Mouse (Mus musculus) retina, embryonic 14.5 days (tissue): ENCODE results near the gene 1700020N01Rik.

Experiments
- DNase-seq: peaks from one replicate; pipeline ENCODE4 v3.0.0-alpha.2; 2015; ENCODE audit warnings: low spot score

1700020N01Rik gene

DNA sequence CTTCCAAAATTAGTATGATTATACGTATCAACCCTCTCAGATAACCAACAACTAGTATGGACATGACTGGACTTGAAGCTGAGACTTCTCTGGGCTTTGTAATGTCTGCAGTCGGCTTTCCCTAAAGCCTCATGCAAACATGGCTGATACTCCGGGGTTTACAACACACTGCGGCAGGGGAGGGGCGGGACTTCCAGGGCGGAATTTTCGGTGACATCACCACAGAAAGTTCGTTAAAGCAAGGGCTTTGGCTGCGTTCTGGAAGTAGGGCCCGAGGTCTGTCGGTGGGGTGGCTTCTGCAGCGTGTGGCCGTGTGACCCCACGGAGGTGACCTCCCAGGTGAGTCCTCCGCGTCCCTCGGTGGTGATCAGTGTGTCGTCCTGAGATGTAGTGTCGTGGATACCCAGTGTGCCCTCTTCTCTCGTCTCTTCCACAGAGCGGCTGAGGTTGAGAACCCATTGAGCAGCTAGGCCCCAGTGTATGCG is at the start of gene 1700020N01Rik:
1700020N01Rik (plus strand) TSS at position 250 of the 485 bp plus-strand sequence.
- DNase-seq, result no peak

- no peak for DNase-seq
Observed at GRCm38 (mm10) chr10:21543576-21544278, 49.2 kb upstream of the 1700020N01Rik start.

- no peak for DNase-seq
Observed at GRCm38 (mm10) chr10:21544721-21545120, 48.2 kb upstream of the 1700020N01Rik start.

GRCm38 (mm10) chr10:21545446-21545845 is 47.5 kb upstream of the 1700020N01Rik start:
- no peak for DNase-seq

GRCm38 (mm10) chr10:21548871-21549505 is 44.0 kb upstream of the 1700020N01Rik start:
- no peak for DNase-seq

DNA sequence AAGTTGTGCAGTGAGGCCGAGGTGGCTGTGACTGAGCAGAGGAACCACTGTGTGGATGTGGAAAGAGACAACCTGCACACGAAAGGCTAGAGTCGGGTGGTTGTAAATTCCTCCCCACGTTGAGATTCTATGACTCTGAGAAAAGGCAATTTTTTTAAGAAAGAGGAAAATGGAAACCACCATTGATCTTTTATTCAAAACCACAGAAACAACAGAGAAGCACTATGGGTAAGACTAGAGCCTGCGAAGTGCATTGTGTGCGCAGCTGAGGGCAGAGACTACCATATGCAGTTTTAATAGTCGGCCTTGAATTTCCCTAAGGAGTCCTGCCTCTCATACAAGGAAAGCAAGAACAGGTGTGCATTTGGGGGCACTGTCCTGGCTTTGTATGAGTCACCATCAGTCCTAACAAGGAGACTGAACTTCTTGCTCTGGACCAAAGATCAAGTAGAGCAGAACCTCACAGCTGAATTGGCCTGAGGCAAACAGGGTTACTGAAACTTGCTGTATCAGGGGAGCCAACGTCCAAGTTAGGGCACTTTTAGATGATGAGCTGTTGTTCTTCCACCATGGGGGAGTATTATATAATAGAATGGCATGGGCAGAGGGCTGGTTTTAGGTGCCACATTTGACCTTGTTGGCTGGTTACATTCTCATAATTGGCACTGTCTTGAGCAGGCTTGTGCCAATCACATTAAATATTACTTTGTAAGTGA is 39.8 kb upstream of the 1700020N01Rik start:
- no peak for DNase-seq

- DNase-seq, result no peak
Observed at GRCm38 (mm10) chr10:21553683-21554035, 39.3 kb upstream of the 1700020N01Rik start.

- DNase-seq, result no peak
Observed at GRCm38 (mm10) chr10:21554896-21555580, 37.9 kb upstream of the 1700020N01Rik start.

GRCm38 (mm10) chr10:21559769-21560168 is 33.2 kb upstream of the 1700020N01Rik start:
- DNase-seq, result no peak

DNA sequence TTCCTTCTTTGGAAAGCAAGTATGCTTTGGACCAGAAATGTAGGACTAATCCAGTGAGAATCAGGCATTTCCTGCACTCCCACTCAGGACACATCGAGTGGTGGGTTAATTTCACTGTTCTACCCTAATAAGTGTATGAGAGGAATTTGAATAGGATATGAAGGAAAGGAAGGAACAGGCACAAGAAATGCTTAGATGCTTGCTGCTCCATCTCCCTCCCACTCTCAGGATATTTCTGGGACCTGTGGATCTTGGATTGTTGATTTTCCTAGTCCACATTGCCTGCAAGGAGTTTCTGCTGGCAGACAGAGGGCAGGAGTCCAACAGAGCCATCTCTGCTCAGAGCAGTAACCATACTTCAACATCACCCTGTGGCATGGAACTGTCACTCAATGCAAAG is 31.8 kb upstream of the 1700020N01Rik start:
- DNase-seq, result no peak

- no peak for DNase-seq
Observed at GRCm38 (mm10) chr10:21563446-21563845, 29.5 kb upstream of the 1700020N01Rik start.

DNA sequence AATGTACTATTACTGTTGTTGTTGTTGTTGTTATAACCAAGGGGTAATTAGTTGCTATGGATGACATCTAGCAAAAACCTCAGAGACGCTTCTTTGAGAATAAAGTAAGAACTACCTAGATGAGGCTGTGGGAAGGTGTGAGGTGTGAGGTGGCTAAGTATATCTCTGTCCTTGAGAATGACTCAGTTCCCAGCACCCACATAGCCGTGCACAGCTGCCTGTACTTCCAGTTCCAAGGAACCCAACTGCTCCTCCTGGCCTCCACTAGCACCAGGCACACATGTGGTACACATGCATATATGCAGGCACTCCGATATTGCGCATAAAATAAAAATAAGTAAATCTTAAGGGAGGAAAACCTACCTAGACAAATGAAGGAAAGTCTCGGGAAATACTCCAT is 28.8 kb upstream of the 1700020N01Rik start:
- no peak for DNase-seq

DNA sequence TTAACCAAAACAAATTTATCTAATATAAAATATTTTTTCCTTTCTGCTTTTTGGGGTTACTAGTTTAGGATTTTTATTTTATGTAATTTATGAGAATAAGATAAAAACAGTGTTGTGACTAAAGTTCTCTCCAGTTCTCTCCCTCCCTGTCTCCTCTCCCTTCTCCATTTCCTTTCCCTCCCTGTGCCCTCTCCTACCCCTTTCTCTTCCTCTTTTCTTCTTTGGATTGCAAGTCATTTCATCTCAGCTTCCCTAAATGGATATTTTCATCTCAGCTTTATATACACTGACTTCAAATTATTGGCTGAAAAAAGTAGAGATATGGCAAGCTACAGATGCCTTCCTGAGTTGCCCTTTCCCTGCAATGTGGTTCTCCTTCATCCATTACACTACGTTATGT is 26.9 kb upstream of the 1700020N01Rik start:
- DNase-seq, result no peak

DNA sequence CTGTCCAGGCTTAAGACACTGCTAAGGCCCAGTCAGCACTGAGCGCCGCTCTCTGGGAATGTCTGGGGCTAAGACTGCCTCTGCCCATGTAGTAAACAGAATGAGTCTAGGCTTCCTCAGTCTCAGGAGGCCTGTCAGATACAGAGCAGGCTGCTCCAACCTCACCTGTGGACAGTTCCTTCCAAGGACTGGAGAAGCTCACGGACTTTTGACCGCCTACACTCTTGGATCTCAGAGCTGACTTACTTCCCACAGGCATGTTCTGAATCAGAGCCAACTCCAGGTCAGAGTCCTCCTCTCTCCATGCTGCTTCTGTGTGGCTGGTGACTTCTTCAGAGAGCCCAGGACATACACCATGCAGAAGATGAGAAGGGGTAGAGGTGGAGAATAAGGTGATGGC is 21.3 kb upstream of the 1700020N01Rik start:
- no peak for DNase-seq

DNA sequence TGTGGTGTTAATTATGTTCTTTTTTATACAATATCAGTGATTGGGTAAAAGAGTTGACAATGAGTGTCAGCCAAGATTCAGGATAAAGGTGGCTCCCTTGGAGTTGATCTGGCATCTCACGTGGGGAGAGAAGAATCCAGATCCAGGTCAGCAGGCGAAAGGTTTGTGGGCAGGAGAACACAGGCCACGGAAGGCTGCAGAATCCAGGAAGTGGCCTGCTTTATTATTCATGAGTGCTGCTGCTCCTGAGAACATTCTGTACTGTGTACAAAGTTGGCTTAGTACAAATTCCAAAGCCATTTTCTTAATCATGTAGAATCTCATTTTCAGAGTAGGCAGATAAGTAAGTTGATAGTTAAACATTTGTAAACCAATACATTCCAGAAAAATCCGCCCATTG is 19.2 kb upstream of the 1700020N01Rik start:
- DNase-seq, result no peak

DNA sequence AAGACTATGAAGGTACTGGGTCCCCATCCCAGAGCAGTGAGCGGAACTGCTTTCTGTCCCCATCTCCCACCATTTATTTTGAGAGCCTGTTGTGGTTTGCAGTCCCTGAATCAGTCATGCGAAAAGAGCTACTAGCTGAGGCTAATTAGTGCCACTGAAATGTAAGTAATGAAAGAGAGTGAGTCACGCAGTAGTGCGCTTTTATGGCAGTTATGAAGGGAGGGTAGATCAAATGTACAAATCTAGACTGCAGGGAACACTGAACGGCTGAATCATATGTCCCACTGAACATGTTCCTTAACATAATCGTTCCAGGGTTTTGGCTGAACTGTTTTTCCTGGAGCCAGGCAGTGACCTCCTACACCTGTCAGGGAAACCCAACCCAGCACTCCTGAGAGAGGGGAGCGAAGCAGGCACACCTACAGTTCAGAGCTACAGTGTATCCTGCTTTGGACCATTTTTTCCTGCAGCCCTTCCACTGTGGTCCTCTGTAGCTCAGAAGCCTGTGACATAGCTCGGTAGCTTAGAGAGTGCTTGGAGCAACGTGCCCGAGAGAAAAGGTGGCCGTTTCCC is 17.1 kb upstream of the 1700020N01Rik start:
- DNase-seq, result peak; percentile 59

DNA sequence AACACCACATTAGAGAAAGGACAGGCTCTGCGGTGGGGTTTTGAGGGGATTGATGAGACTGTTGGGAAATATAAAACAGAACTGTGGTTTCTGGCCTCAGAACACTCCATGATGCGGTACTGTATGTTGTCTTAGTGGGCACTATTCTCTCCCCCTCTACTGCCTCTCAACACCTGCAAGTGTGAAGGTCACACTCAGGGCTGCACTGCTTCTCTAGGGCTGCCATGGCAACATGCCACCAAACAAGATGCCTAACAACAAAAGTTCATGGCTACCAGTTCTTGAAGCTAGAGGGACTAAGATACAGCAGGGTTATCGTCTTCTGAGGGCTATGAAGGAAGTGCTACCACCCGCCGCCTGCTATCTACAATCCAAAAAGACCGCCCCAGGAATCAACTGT is 15.1 kb upstream of the 1700020N01Rik start:
- DNase-seq, result no peak

GRCm38 (mm10) chr10:21581546-21581945 is 11.4 kb upstream of the 1700020N01Rik start:
- DNase-seq, result no peak

GRCm38 (mm10) chr10:21587041-21587440 is 5.9 kb upstream of the 1700020N01Rik start:
- DNase-seq, result no peak

GRCm38 (mm10) chr10:21588007-21588852 is 4.7 kb upstream of the 1700020N01Rik start:
- DNase-seq, result no peak

DNA sequence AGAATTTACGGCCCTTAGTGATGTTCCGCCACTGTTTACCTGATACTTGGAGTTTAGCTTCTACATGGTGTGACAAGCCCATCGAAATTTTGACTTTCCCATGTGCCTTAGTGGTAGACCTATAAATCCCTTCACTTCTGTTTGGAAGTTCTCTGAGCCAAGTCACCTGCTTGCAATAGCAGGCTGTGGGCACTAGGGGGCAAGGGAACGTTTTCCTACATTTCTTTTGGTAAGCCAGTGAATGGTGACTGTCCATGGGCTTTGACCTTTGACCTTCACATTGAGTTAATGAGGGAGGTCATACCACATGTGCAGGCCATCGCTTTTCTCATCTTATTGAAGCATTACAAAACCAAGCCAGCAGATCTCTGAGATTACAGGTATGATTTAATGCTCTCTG is 8.0 kb downstream of the 1700020N01Rik start:
- DNase-seq, result peak; percentile 81
